Mouse (Mus musculus) ES-Bruce4 (cell line): ENCODE results near the gene Robo2.

Experiments used
- CTCF ChIP-seq: IDR thresholded peaks from one replicate; pipeline ENCODE4 v1.8.1; 2011; ENCODE audit warnings: low read depth, low read length
- EP300 ChIP-seq: IDR thresholded peaks from 2 replicates; pipeline ENCODE4 v1.6.1; 2011; ENCODE audit warnings: low read depth, low read length; ENCODE audit not compliant: insufficient read depth

DNA sequence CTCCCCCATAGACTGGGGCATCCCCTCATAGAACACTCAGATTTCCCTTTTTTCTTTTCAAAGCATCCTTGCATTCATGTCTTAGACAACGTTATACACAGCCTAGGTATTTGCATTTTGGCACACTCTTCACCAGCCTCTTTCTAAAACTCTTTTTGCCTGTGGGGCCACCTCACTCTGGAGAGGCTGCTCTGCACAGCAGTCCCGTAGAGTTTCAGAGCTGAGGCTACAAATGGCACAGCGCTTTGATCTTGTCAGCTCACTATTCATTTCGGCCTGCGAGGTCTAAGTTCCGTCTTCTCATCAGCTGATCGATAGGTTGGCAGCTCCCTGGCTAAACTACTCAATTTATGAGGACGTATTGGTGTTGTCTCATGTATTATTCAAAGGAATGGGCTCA lies 123.7 kb downstream of the Robo2 start:
- TF ChIP-seq CTCF = no peak
- no peak for TF ChIP-seq EP300
